Mouse (Mus musculus): Measurements from ENCODE around the gene Il27. TPM values are rescaled to one million over a fixed set of nuclear protein-coding genes. Genes with fewer than 3 reads are reported as not detected.
"Not testable (repeated sequence)": the region's sequence is repeated elsewhere in the genome, so short reads cannot be mapped to it uniquely, and the experiment has no call there.

The Il27 gene
- not detected in 2 replicates for polyA plus RNA-seq (2012; ENCODE audit: insufficient read depth, insufficient read length, low replicate concordance, missing spikeins)

GRCm38 (mm10) chr7:126594862-126595561 lies at the start of gene Il27:
Il27 (minus strand) TSS chr7:126594941.
- Histone ChIP-seq H3K4me3 (ENCODE audit: insufficient read depth, low read depth, low read length) (no peak within 1 kb of the TSS), H3K27ac (ENCODE audit: insufficient read depth, low read depth, low read length) (no peak within 1 kb of the TSS), H3K4me1 (ENCODE audit: control insufficient read depth, insufficient read depth, low read length) (no peaks in the 10 kb centered on the region)
- 87% methylated on average over 11 of the region's 11 CpGs for WGBS
- TF ChIP-seq POLR2A (IDR thresholded peaks at IDR 0.05; ENCODE audit: insufficient read depth, low read depth, low read length) (no peak), CTCF (IDR thresholded peaks at IDR 0.05; ENCODE audit: insufficient read depth, low read depth, low read length) (no peak)

- TF ChIP-seq CTCF (IDR thresholded peaks at IDR 0.05; ENCODE audit: insufficient read depth, low read depth, low read length) (no peak), POLR2A (IDR thresholded peaks at IDR 0.05; ENCODE audit: insufficient read depth, low read depth, low read length) (no peak)
- Histone ChIP-seq H3K4me1 (ENCODE audit: control insufficient read depth, insufficient read depth, low read length) (no peaks in the 10 kb centered on the region), H3K4me3 (ENCODE audit: insufficient read depth, low read depth, low read length) (no peak overlapping the region), H3K27ac (ENCODE audit: insufficient read depth, low read depth, low read length) (no peak overlapping the region)
- 81% methylated on average over 3 of the region's 3 CpGs for WGBS
Observed at GRCm38 (mm10) chr7:126644345-126644744, 49.6 kb upstream of the Il27 start.

GRCm38 (mm10) chr7:126643244-126643617 lies 48.5 kb upstream of the Il27 start:
- not testable (repeated sequence) for H3K4me1 ChIP-seq (ENCODE audit: control insufficient read depth, insufficient read depth, low read length); H3K4me3 ChIP-seq (ENCODE audit: insufficient read depth, low read depth, low read length); H3K27ac ChIP-seq (ENCODE audit: insufficient read depth, low read depth, low read length)
- WGBS = 29% methylated on average over 3 of the region's 3 CpGs

- Histone ChIP-seq H3K27ac (ENCODE audit: insufficient read depth, low read depth, low read length) (no peak overlapping the region), H3K4me1 (ENCODE audit: control insufficient read depth, insufficient read depth, low read length) (no peaks in the 10 kb centered on the region), H3K4me3 (ENCODE audit: insufficient read depth, low read depth, low read length) (no peak overlapping the region)
- WGBS = 68% methylated on average over 5 of the region's 5 CpGs
- TF ChIP-seq CTCF (IDR thresholded peaks at IDR 0.05; ENCODE audit: insufficient read depth, low read depth, low read length) (no peak), POLR2A (IDR thresholded peaks at IDR 0.05; ENCODE audit: insufficient read depth, low read depth, low read length) (no peak)
Observed at GRCm38 (mm10) chr7:126642545-126643243, 48.0 kb upstream of the Il27 start.

DNA sequence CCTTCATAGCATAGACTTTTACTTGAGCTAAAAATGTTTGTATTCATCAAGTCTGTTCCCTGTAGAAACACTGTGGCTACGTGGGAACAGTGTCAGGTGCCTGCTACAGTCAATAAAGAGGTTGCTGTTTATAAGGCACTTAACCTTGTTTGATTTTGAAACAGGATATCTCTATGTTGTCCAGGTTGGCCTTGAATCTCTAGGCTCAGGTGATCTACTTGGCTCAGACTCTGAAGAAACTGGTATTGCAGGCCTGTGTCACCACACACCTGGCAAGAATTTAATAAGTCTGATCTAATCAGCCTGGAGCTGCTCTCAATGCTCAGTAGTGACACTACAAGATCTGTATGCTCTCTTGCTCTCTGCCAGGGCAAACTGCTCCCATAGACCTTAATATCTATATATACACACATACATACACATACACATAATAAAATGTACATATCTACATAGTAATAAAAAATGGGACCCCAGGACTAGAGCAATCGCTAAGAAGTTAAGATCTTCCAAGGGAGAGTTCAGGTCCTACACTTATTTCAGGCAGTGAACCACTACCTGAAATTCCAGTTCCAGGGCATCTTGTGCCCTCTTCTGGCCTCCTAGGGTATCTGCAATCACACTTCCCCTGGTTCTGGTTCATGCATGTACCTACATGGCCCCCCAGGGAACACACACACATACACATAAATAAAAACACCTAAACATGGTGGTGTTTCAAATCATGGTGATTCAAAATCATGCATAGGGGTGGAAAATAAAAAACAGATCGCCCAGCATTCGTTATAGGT lies 42.2 kb upstream of the Il27 start:
- WGBS = 20% methylated on average over 4 of the region's 4 CpGs

DNA sequence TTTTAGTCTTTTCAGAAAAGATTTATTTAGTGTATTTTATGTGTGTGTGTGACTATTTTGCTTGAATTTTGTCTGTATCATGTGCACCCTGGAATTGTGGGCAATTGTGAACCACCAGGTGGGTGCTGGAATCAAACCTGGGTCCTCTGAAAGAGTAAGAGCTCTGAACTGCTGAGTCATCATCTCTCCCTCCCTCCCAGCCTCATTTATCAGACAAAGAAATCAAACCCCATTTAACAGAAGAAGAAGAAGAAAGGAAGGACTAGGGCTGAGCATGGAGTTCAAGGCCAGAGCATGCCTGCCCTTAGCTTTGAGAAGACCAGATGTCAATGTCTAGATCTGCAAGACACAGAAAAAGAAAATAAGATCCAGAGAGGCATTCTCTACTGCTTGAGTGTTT lies 40.6 kb upstream of the Il27 start:
- no peak overlapping the region for H3K27ac ChIP-seq (ENCODE audit: insufficient read depth, low read depth, low read length)
- H3K4me3 ChIP-seq (ENCODE audit: insufficient read depth, low read depth, low read length) = no peak overlapping the region
- TF ChIP-seq CTCF (IDR thresholded peaks at IDR 0.05; ENCODE audit: insufficient read depth, low read depth, low read length) (no peak), POLR2A (IDR thresholded peaks at IDR 0.05; ENCODE audit: insufficient read depth, low read depth, low read length) (no peak)
- H3K4me1 ChIP-seq (ENCODE audit: control insufficient read depth, insufficient read depth, low read length) = no peaks in the 10 kb centered on the region

More for the DNA sequence above, 42.2 kb upstream of the Il27 start:
- Histone ChIP-seq H3K27ac (ENCODE audit: insufficient read depth, low read depth, low read length) (no peak overlapping the region), H3K4me3 (ENCODE audit: insufficient read depth, low read depth, low read length) (no peak overlapping the region), H3K4me1 (ENCODE audit: control insufficient read depth, insufficient read depth, low read length) (no peaks in the 10 kb centered on the region)
- TF ChIP-seq CTCF (IDR thresholded peaks at IDR 0.05; ENCODE audit: insufficient read depth, low read depth, low read length) = no peak
- no peak for TF ChIP-seq POLR2A (IDR thresholded peaks at IDR 0.05; ENCODE audit: insufficient read depth, low read depth, low read length)

GRCm38 (mm10) chr7:126632478-126632877 lies 37.7 kb upstream of the Il27 start:
- no peak overlapping the region for H3K27ac ChIP-seq (ENCODE audit: insufficient read depth, low read depth, low read length)
- WGBS = 92% methylated on average over 2 of the region's 2 CpGs
- TF ChIP-seq POLR2A (IDR thresholded peaks at IDR 0.05; ENCODE audit: insufficient read depth, low read depth, low read length) (no peak), CTCF (IDR thresholded peaks at IDR 0.05; ENCODE audit: insufficient read depth, low read depth, low read length) (no peak)
- peaks cover 8% of the 10 kb centered on the region for H3K4me1 ChIP-seq (ENCODE audit: control insufficient read depth, insufficient read depth, low read length)
- H3K4me3 ChIP-seq (ENCODE audit: insufficient read depth, low read depth, low read length) = no peak overlapping the region

DNA sequence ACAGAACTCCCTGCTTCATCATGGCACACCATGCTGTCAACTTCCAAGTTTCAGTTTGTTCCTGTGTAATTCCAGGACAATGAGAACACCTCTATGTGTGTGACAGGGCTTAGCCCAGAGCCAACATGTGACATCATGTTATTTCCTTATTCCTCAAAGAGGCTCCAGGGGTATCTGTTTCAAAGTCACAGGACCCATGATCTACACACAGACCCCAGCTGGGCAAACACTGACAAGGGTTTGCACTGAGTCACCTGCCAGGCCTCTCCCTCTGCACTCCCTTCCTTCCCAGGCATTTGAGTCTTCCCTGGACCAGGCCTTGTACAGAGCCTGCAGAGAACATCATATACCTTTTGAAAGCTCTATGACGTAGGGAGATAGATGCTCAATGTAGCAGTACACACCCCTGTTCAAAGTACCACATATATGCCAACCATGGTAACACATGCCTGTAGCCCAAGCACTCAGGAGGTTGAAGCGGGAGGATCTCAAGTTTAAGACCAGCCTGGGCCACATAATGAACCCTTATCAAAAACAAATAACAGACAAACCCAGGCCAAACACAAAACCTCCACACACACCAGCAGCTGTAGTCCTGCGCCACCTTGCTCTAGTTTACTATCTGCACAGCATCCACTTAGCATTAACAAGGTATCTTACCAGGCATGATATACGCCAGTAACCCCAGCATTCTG lies 36.2 kb upstream of the Il27 start, which contains the start of gene Nupr1:
Nupr1 (minus strand) TSS at position 38 of the 695 bp plus-strand sequence.
- Histone ChIP-seq H3K27ac (ENCODE audit: insufficient read depth, low read depth, low read length) (no peak within 1 kb of the TSS), H3K4me3 (ENCODE audit: insufficient read depth, low read depth, low read length) (no peak within 1 kb of the TSS), H3K4me1 (ENCODE audit: control insufficient read depth, insufficient read depth, low read length) (peaks cover 8% of the 10 kb centered on the region)
- no peak for TF ChIP-seq CTCF (IDR thresholded peaks at IDR 0.05; ENCODE audit: insufficient read depth, low read depth, low read length)
- no peak for TF ChIP-seq POLR2A (IDR thresholded peaks at IDR 0.05; ENCODE audit: insufficient read depth, low read depth, low read length)
- 96% methylated on average over 4 of the region's 4 CpGs for WGBS
